ENCODE assay signal across 9 mouse cellular contexts in the genomic region with DNA sequence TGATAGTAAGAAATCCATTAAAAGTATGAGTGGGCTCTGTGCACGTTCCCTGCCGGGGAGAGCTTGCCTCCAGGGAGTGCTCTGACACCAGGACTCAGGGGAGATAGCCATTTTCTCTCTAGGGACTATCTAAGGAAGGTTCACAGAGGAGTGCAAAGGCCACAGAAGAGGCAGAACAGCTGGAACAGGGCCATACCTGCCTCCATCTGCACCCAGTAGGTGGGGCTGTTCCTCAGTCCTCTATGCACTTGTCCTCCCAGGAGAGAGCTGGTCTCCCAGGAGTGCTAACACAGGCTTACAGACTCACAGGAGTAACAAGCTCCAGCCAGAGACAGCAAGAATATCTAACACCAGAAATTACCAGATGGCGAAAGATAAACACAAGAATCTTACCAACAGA.
DNase-seq lines count a peak whose midpoint lies in the region; ATAC-seq and TF ChIP-seq lines count a peak whose summit lies in the region.
"Had no signal": no experiment of that assay in that cellular context is flagged by ENCODE, and none has a peak within 500 bp of the region (broad histone marks: within the 10 kb centered on the region; RNA-seq: fewer than 3 reads in every experiment).

No protein-coding gene starts in this region.

- H3K27ac ChIP-seq in layer of hippocampus, adult 2 months, result no peak overlapping the region
- no peak overlapping the region for H3K27ac ChIP-seq in kidney, adult 2 months (ENCODE audit: insufficient read depth, low read depth, low read length)
- no peak overlapping the region for H3K27ac ChIP-seq in forebrain, embryonic 15.5 days (replicated peaks)
- no peak overlapping the region for H3K27ac ChIP-seq in forebrain, embryonic 13.5 days
- H3K27ac ChIP-seq: stomach, embryonic 15.5 days had no signal

- no peak overlapping the region for H3K4me3 ChIP-seq in layer of hippocampus, adult 2 months
- H3K4me3 ChIP-seq in kidney, adult 2 months (ENCODE audit: insufficient read depth, low read depth, low read length), result no peak overlapping the region
- H3K4me3 ChIP-seq in forebrain, embryonic 15.5 days, result no peak overlapping the region
- no peak overlapping the region for H3K4me3 ChIP-seq in forebrain, embryonic 13.5 days
- H3K4me3 ChIP-seq: stomach, embryonic 15.5 days had no signal

- no peak overlapping the region for H3K9ac ChIP-seq in forebrain, embryonic 15.5 days (replicated peaks)
- no peak overlapping the region for H3K9ac ChIP-seq in forebrain, embryonic 13.5 days
- H3K9ac ChIP-seq: stomach, embryonic 15.5 days had no signal

- no peaks in the 10 kb centered on the region for H3K36me3 ChIP-seq in kidney, adult 2 months (ENCODE audit: control insufficient read depth, insufficient read depth, low read length)
- no peaks in the 10 kb centered on the region for H3K36me3 ChIP-seq in forebrain, embryonic 15.5 days
- H3K36me3 ChIP-seq in forebrain, embryonic 13.5 days (ENCODE audit: poor library complexity, severe bottlenecking), result no peaks in the 10 kb centered on the region
- H3K36me3 ChIP-seq: stomach, embryonic 15.5 days had no signal

- no peaks in the 10 kb centered on the region for H3K4me1 ChIP-seq in kidney, adult 2 months (ENCODE audit: control insufficient read depth, insufficient read depth, low read length)
- no peaks in the 10 kb centered on the region for H3K4me1 ChIP-seq in forebrain, embryonic 15.5 days
- H3K4me1 ChIP-seq in forebrain, embryonic 13.5 days, result no peaks in the 10 kb centered on the region
- H3K4me1 ChIP-seq: stomach, embryonic 15.5 days had no signal

- DNase-seq in layer of hippocampus, adult 2 months (ENCODE audit: low spot score in 2 of 2), result peak in 1 of 2 experiments; percentile 13
- no peak for DNase-seq in layer of hippocampus, adult 9-10 months (ENCODE audit: low spot score)
- peak; percentile 6 for DNase-seq in R1 (ENCODE audit: low read depth, low spot score)
- peak; percentile 56 for DNase-seq in kidney, adult 2 months

- no peaks in the 10 kb centered on the region for H3K27me3 ChIP-seq in kidney, adult 2 months (replicated peaks; ENCODE audit: control insufficient read depth, insufficient read depth, low read length)
- H3K27me3 ChIP-seq in forebrain, embryonic 15.5 days, result no peaks in the 10 kb centered on the region
- H3K27me3 ChIP-seq in forebrain, embryonic 13.5 days, result no peaks in the 10 kb centered on the region
- H3K27me3 ChIP-seq: stomach, embryonic 15.5 days had no signal

- peak; percentile 86 for ATAC-seq in common myeloid progenitor, adult 5-6 weeks (replicated peaks; ENCODE audit: low read depth, poor library complexity, severe bottlenecking)
- ATAC-seq in megakaryocyte, adult 5-6 weeks (ENCODE audit: poor library complexity, severe bottlenecking), result peak; percentile 92
- ATAC-seq in forebrain, embryonic 15.5 days (replicated peaks), result no peak
- no peak for ATAC-seq in forebrain, embryonic 13.5 days

- no peak for TF ChIP-seq POLR2A in kidney, adult 2 months (IDR thresholded peaks at IDR 0.05; ENCODE audit: low read depth, low read length)

- peak; percentile 63 for TF ChIP-seq CTCF in layer of hippocampus, adult 2 months (conservative IDR thresholded peaks at IDR 0.05)
- TF ChIP-seq CTCF in kidney, adult 2 months (conservative IDR thresholded peaks at IDR 0.05; ENCODE audit: insufficient read depth, insufficient read length, low read depth, low read length), result peak; percentile 58

- H3K4me2 ChIP-seq in forebrain, embryonic 15.5 days (replicated peaks), result no peak overlapping the region
- no peak overlapping the region for H3K4me2 ChIP-seq in forebrain, embryonic 13.5 days
- H3K4me2 ChIP-seq: stomach, embryonic 15.5 days had no signal

- WGBS in kidney, adult 2 months, result 63% methylated on average over 3 of the region's 3 CpGs
- WGBS in forebrain, embryonic 15.5 days, result 75% methylated on average over 3 of the region's 3 CpGs
- WGBS in forebrain, embryonic 13.5 days, result 73% methylated on average over 3 of the region's 3 CpGs

- no peaks in the 10 kb centered on the region for H3K9me3 ChIP-seq in forebrain, embryonic 15.5 days
- no peaks in the 10 kb centered on the region for H3K9me3 ChIP-seq in forebrain, embryonic 13.5 days (replicated peaks)
- H3K9me3 ChIP-seq: stomach, embryonic 15.5 days had no signal

Comparison
In these comparisons a context has a peak if more than half of its experiments do, and no peak if none do; other contexts are left out.
1. ATAC-seq: peak in common myeloid progenitor, adult 5-6 weeks (single experiment) and megakaryocyte, adult 5-6 weeks (single experiment); none in forebrain, embryonic 15.5 days (single experiment) and forebrain, embryonic 13.5 days (single experiment).